Mouse (Mus musculus) CD4-positive, CD25-positive, alpha-beta regulatory T cell, adult 4 months (primary cell): ENCODE results near the gene Kctd5. TPM values are rescaled to one million over a fixed set of nuclear protein-coding genes. Genes with fewer than 3 reads are reported as not detected.

Experiments
- ATAC-seq: one replicate; pipeline ENCODE4 v1.8.0; 2017
- polyA plus RNA-seq, 2 experiments: library from polyadenylated mRNA; unstranded; fragments of 100-300 nt; shearing (Covaris generic); gene quantifications; one replicate each; pipeline ENCODE4 v1.2.1; 2017

Gene Kctd5
- polyA plus RNA-seq, 2 experiments from 2014 or later = 2.3 to 5.2 TPM

- ATAC-seq = no peak
These were observed 35.9 kb downstream of the Kctd5 start for GRCm38 (mm10) chr17:24037360-24037759.

DNA sequence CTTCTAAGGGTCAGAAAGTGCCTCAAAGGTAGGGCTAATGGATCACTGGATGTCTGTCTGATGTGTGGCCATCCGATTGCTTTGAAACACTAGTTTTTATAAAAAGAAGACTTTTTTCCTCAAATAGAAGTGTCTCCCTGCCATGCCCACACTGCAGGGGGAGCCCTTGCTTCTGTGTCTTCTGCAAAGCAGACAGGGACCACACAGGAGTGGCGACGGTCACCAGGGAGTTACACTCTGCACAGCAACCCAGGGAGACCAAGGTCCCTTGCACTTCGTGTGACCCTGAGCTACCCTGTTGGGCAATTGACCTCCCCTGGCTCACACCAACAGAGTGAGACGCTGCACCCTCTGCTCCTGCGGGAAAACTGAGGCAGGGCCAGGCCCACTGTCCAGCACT is 36.3 kb downstream of the Kctd5 start:
- no peak for ATAC-seq

GRCm38 (mm10) chr17:24035087-24035486 is 38.2 kb downstream of the Kctd5 start:
- ATAC-seq = no peak

DNA sequence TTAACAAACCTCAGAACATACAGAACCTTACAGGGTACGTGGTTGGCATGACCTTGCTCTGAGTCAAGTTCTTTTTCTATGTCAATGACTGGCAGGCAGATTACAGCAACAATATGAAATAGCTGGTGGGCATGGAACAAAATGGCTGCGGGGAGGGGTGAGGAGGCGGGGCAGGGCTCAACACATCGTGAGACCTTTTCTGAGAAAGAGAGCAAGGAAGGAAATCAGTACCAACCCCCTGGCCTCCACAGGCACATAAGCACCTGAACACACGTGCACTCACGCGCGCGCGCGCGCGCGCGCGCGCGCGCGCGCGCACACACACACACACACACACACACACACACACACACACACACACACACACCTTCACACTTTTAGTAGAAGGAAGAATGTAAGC is 42.7 kb downstream of the Kctd5 start:
- no peak for ATAC-seq

DNA sequence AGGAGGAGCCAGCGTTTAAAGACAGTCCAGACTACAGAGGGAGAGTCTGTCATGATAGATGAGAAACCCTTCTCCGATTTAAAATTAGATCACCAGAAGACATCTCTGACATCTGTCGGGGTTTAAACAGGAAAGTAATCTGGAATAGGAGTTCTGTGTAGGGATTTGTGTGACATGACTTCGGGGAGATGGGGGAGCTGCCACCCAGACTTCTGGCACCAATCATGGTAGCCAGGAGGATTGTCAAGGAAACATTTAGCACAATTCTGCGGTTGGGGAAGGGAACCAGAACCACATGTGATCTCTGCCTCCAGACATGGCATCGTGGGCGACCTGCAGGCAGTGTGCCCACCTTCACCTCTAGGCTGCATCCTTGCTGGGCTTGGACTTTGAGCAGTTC is 43.8 kb downstream of the Kctd5 start:
- no peak for ATAC-seq

GRCm38 (mm10) chr17:24021375-24022199 is 51.7 kb downstream of the Kctd5 start:
- ATAC-seq = no peak

DNA sequence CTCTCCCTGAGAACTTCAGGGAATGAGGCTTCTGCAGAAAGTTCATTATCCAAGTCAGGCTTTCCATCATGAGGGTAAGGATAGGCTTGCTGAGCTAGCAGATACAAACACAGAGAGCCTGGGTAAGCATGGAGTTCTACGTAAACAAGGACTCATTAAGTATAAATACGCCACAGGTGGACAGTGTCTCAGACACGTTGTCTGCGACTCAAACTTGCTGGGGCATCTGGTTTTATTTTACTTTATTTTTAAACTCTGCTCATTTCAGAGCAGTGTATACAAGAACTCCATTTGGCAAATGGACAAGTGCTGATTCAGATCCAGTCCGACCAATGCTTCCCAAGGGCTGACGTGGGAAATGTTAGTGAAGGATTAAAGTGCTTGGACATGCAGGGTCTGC is 52.6 kb downstream of the Kctd5 start:
- no peak for ATAC-seq

- no peak for ATAC-seq
These were observed 57.6 kb downstream of the Kctd5 start for GRCm38 (mm10) chr17:24015727-24016126.

DNA sequence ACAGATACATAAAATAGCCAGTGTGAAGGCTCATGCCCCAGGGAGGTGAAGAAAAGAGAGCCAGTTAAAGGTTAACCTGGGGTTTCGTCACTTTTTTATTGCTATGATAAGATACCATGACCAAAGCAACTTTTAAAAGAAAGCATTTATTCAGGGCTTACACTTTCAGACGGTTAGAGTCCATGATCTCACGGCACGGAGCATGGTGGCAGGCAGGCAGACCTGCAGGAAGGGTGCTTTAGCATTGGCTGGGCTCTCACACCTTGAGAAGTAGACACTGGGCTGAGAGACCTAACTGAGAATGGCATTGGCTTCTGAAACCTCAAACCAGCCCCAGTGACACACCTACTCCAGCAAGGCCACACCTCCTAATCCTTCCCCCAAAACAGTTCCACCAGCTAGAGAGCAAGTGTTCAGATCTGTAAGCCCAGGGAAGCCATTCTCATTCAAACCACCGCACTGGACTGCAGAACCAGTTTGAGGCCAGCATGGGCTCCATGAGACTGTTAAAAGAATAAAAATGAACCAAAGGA is 58.8 kb downstream of the Kctd5 start:
- no peak for ATAC-seq

DNA sequence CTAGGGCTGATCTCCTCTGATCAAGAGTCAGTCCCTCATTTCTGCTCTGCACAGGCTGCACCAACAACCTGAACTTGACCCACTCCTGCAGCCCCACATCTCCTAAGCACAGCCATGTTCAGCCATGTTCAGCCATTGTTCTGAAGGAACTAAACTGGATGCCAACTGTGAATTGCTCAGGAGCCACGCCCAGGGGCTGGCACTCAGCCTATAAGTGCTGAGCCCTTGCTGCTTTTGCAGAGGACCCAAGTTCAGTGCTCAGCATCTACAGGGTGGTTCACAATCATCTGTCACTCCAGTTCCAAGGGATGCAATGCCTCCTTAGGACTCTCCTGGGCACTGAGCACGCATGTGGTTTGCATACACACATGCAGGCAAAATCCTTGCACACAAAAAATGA is 60.4 kb downstream of the Kctd5 start:
- ATAC-seq = no peak

DNA sequence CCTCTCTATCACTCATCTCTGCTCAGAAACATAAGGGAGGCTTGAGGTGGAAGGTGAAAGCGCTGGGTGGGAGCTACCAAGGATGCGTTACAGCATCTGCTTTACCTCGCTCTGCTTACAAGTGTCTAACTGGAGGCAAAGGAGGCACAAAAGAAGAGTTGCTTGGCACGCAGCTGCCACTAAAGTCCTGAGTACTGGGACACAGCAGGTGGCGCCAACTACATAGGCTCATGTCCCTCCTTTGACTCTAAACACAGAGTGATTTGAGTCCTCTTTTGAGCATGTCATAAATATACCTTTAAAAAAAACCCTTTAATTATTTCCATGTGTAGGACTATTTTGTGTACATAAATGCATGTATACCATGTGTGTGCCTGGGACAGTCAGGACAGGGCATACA is 63.7 kb downstream of the Kctd5 start:
- no peak for ATAC-seq

- ATAC-seq = no peak
These were observed 65.2 kb downstream of the Kctd5 start for GRCm38 (mm10) chr17:24008105-24008504.

GRCm38 (mm10) chr17:24007391-24007790 is 65.9 kb downstream of the Kctd5 start:
- ATAC-seq = no peak

DNA sequence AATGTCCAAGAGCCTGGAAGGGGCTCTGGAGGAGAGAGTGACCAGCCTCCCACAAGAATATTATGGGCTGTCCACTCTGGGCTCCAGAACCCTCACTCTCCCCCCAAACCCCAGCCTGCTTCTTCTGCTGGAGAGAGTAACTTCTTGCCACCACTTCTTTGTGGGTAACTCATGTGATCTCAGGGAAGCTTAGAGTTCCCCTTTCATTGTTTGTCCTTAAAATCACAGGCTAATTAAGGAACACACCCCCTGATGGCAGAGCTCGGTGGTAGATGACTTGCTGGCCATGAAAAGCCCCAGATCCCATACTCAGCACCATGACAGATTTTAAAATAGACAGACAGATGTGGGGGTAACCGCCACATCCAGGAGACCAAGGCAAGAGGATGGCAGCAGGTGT is 66.4 kb downstream of the Kctd5 start:
- ATAC-seq = no peak

DNA sequence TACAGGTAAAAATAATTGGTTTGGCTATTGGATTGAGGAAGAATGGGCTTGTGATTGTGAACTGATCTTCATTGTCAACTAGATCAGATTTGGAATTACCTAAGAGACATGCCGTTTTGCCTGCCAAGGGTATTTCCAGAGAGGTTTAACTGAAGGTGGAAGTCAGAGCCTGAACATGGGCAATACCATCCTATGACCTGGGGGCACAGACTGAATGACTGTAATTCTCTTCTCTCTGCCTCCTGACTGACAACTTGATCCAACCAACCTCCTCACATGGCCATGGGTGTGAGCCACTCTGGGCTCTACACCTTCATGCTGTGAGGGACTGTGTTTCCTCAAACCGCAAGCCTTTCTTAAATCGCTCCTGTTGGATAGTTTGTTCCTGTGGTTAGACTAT is 68.2 kb downstream of the Kctd5 start:
- ATAC-seq = no peak

DNA sequence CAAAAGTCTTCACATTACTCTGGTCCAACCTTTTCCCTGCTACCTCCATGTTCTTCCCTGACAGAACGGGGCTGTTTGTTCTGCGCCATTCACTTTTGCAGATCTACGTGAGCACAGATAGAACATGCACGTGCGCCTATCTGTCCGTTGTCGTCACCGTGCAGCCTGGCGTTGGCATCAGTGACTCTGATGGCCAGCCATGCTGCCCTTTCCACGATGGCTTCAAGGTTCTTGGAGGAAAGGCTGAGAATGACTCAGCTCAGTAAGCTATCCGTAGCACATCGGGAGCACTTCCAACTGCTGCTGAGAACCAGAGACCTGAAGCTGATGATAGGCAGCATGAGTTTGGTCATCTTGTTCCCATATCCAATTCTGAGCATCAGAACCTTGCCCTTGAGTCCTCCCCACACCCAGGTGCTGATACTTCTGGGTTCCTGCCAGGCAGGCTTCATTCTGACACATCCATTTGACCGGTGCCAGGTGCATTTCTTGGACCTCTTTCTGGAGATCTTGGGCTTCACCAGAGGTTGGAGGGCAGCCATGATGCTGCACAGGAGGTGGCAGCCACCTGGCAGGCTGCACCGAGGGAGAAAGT is 69.1 kb downstream of the Kctd5 start:
- no peak for ATAC-seq

- ATAC-seq = no peak
These were observed 72.9 kb downstream of the Kctd5 start for GRCm38 (mm10) chr17:24000404-24000803.

- no peak for ATAC-seq
These were observed 74.9 kb downstream of the Kctd5 start for GRCm38 (mm10) chr17:23998383-23998782.

DNA sequence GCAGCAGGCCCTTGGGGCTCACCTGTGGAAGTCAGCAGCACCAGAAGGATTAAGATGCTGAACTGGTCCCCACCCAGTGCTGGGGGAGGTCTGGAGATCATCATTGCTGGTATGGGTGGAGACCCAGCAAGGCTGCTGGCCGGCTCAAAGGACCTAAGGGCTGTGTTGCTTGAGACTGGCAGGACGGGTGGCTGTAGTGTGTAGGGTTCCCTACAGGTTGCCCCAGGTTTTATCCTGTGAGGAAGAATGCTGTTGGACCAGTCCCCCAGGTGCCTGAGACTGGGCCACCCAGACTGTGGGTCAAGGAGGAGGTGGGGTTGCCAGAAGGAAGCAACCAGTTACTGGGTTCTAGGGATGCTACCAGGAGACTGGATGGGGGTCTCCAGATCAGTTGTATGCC is 75.4 kb downstream of the Kctd5 start, which contains the start of gene Prss22:
TSS of gene Prss22 (minus strand) at position 200 of the 400 bp plus-strand sequence.
- no peak for ATAC-seq

Other genes starting within 250 kb of the Kctd5 start
- gene Elob, start 244.3 kb downstream of the Kctd5 start, polyA plus RNA-seq = 100 to 1,000 TPM; 600 to 664 TPM
- gene Prss33, start 237.4 kb downstream of the Kctd5 start, polyA plus RNA-seq = not detected
- gene Prss32, start 229.6 kb downstream of the Kctd5 start, polyA plus RNA-seq = not detected
- 1 to 10 TPM; 5.6 to 5.7 TPM for gene Prss41, start 229.3 kb downstream of the Kctd5 start, polyA plus RNA-seq
- gene Prss21, start 205.4 kb downstream of the Kctd5 start, polyA plus RNA-seq = not detected
- not detected for gene Dcpp1, start 192.6 kb downstream of the Kctd5 start, polyA plus RNA-seq
- not detected for gene Dcpp2, start 192.6 kb downstream of the Kctd5 start, polyA plus RNA-seq
- gene Dcpp3, start 156.0 kb downstream of the Kctd5 start, polyA plus RNA-seq = not detected
- not detected for gene Sbp, start 131.8 kb downstream of the Kctd5 start, polyA plus RNA-seq
- not detected for gene Sbpl, start 118.2 kb downstream of the Kctd5 start, polyA plus RNA-seq
- gene Prss30, start 92.9 kb downstream of the Kctd5 start, polyA plus RNA-seq = not detected
- not detected for gene Prss22, start 75.4 kb downstream of the Kctd5 start, polyA plus RNA-seq
- not detected for gene Prss27, start 35.3 kb downstream of the Kctd5 start, polyA plus RNA-seq
- gene Pdpk1, start 77.4 kb upstream of the Kctd5 start, polyA plus RNA-seq = 10 to 100 TPM; 30.4 to 37.6 TPM
- gene Amdhd2, start 90.3 kb upstream of the Kctd5 start, polyA plus RNA-seq = 10 to 100 TPM; 20.2 to 37.8 TPM
- gene Atp6v0c, start 96.2 kb upstream of the Kctd5 start, polyA plus RNA-seq = 100 to 1,000 TPM; 213 to 271 TPM
- under 1 TPM; 0.47 to 0.62 TPM for gene Tbc1d24, start 132.1 kb upstream of the Kctd5 start, polyA plus RNA-seq
- gene Ntn3, start 136.0 kb upstream of the Kctd5 start, polyA plus RNA-seq = under 1 TPM in 1 of 2 experiments, not detected in 1; 0.07 TPM
- gene Tedc2, start 147.4 kb upstream of the Kctd5 start, polyA plus RNA-seq = 10 to 100 TPM in 1 of 2 experiments, 1 to 10 TPM in 1; 8.9 to 17.5 TPM
- gene Ccnf, start 178.0 kb upstream of the Kctd5 start, polyA plus RNA-seq = 1 to 10 TPM; 4.1 to 6.6 TPM